Mouse (Mus musculus): ENCODE results near the gene Fcho2.

Gene Fcho2

GRCm38 (mm10) chr13:98809087-98809486, 6.2 kb downstream of the Fcho2 start:
- no peak for DNase-seq (ENCODE audit: inconsistent age in 2 of 2, low spot score in 1 of 2)

- DNase-seq (ENCODE audit: inconsistent age in 2 of 2, low spot score in 1 of 2): no peak
These were observed 10.8 kb downstream of the Fcho2 start for GRCm38 (mm10) chr13:98804480-98804879.

GRCm38 (mm10) chr13:98803699-98804098, 11.6 kb downstream of the Fcho2 start:
- no peak for DNase-seq (ENCODE audit: inconsistent age in 2 of 2, low spot score in 1 of 2)

- no peak for DNase-seq (ENCODE audit: inconsistent age in 2 of 2, low spot score in 1 of 2)
These were observed 12.3 kb downstream of the Fcho2 start for GRCm38 (mm10) chr13:98802957-98803356.

- DNase-seq (ENCODE audit: inconsistent age in 2 of 2, low spot score in 1 of 2): no peak
These were observed 19.7 kb downstream of the Fcho2 start for GRCm38 (mm10) chr13:98795511-98795910.

GRCm38 (mm10) chr13:98792864-98793263, 22.4 kb downstream of the Fcho2 start:
- no peak for DNase-seq (ENCODE audit: inconsistent age in 2 of 2, low spot score in 1 of 2)

GRCm38 (mm10) chr13:98791693-98792092, 23.6 kb downstream of the Fcho2 start:
- no peak for DNase-seq (ENCODE audit: inconsistent age in 2 of 2, low spot score in 1 of 2)

- DNase-seq (ENCODE audit: inconsistent age in 2 of 2, low spot score in 1 of 2): no peak
These were observed 28.1 kb downstream of the Fcho2 start for GRCm38 (mm10) chr13:98786970-98787685.

- DNase-seq (ENCODE audit: inconsistent age in 2 of 2, low spot score in 1 of 2): no peak
These were observed 37.3 kb downstream of the Fcho2 start for GRCm38 (mm10) chr13:98777959-98778358.

- no peak for DNase-seq (ENCODE audit: inconsistent age in 2 of 2, low spot score in 1 of 2)
These were observed 43.8 kb downstream of the Fcho2 start for GRCm38 (mm10) chr13:98771484-98771883.

- peak; percentile 78 to 87 for DNase-seq (ENCODE audit: inconsistent age in 2 of 2, low spot score in 1 of 2)
These were observed 46.9 kb downstream of the Fcho2 start for GRCm38 (mm10) chr13:98768329-98768728.

GRCm38 (mm10) chr13:98761771-98762170, 53.5 kb downstream of the Fcho2 start:
- DNase-seq (ENCODE audit: inconsistent age in 2 of 2, low spot score in 1 of 2): no peak

- DNase-seq (ENCODE audit: inconsistent age in 2 of 2, low spot score in 1 of 2): no peak
These were observed 59.4 kb downstream of the Fcho2 start for GRCm38 (mm10) chr13:98755886-98756285.

- DNase-seq (ENCODE audit: inconsistent age in 2 of 2, low spot score in 1 of 2): no peak
These were observed 70.6 kb downstream of the Fcho2 start for GRCm38 (mm10) chr13:98744679-98745078.

- no peak for DNase-seq (ENCODE audit: inconsistent age in 2 of 2, low spot score in 1 of 2)
These were observed 71.4 kb downstream of the Fcho2 start for GRCm38 (mm10) chr13:98743829-98744228.

- no peak for DNase-seq (ENCODE audit: inconsistent age in 2 of 2, low spot score in 1 of 2)
These were observed 72.0 kb downstream of the Fcho2 start for GRCm38 (mm10) chr13:98743214-98743613.

- no peak for DNase-seq (ENCODE audit: inconsistent age in 2 of 2, low spot score in 1 of 2)
These were observed 77.0 kb downstream of the Fcho2 start for GRCm38 (mm10) chr13:98738213-98738612.

- no peak for DNase-seq (ENCODE audit: inconsistent age in 2 of 2, low spot score in 1 of 2)
These were observed 82.0 kb downstream of the Fcho2 start for GRCm38 (mm10) chr13:98733292-98733691.

- DNase-seq (ENCODE audit: inconsistent age in 2 of 2, low spot score in 1 of 2): no peak
These were observed 85.8 kb downstream of the Fcho2 start for GRCm38 (mm10) chr13:98729271-98730062.

GRCm38 (mm10) chr13:98726494-98726893, 88.8 kb downstream of the Fcho2 start:
- DNase-seq (ENCODE audit: inconsistent age in 2 of 2, low spot score in 1 of 2): peak in 1 of 2 experiments; percentile 45

GRCm38 (mm10) chr13:98723430-98723829, 91.8 kb downstream of the Fcho2 start:
- DNase-seq (ENCODE audit: inconsistent age in 2 of 2, low spot score in 1 of 2): no peak

- no peak for DNase-seq (ENCODE audit: inconsistent age in 2 of 2, low spot score in 1 of 2)
These were observed 93.0 kb downstream of the Fcho2 start for GRCm38 (mm10) chr13:98722296-98722695.

All from adrenal gland, adult (tissue).